Mouse (Mus musculus) kidney, adult 2 months (tissue): ENCODE results near the gene Rptor.

Experiments used
- CTCF ChIP-seq: fragments of 200-500 bp; conservative IDR thresholded peaks from 2 replicates; pipeline ENCODE4 v1.5.1; 2011; ENCODE audit warnings: low read depth, mild to moderate bottlenecking, control low read depth, low read length, moderate library complexity, mixed read lengths; ENCODE audit not compliant: insufficient read depth, insufficient read length
- POLR2A ChIP-seq: fragments of 200-500 bp; IDR thresholded peaks from one replicate; pipeline ENCODE4 v1.6.1; 2011; ENCODE audit warnings: low read depth, low read length, control low read depth

- TF ChIP-seq CTCF (no peak), POLR2A (no peak)
Observed at GRCm38 (mm10) chr11:119898976-119899375, 296.3 kb downstream of the Rptor start.
